Mouse (Mus musculus) layer of hippocampus, postnatal 36 days (tissue): ENCODE results near the gene Stat5b. TPM values are rescaled to one million over a fixed set of nuclear protein-coding genes. Genes with fewer than 3 reads are reported as not detected.

Source experiments
- total RNA-seq, 2 experiments: library from RNA; stranded (reverse); gene quantifications; 2 replicates each; pipeline ENCODE4 v1.2.3; 2021

Gene Stat5b
- total RNA-seq, 2 experiments from 2014 or later = 11.7 to 12.7 TPM

Other genes with a start within 250 kb of the Stat5b start
- gene Nkiras2, start 231.5 kb downstream of the Stat5b start, total RNA-seq = 10 to 100 TPM; 12.5 to 15.1 TPM
- 100 to 1,000 TPM; 249 to 265 TPM for gene Dnajc7, start 230.6 kb downstream of the Stat5b start, total RNA-seq
- gene Zfp385c, start 158.3 kb downstream of the Stat5b start, total RNA-seq = under 1 TPM; 0.15 to 0.66 TPM
- gene Dhx58, start 146.5 kb downstream of the Stat5b start, total RNA-seq = 1 to 10 TPM; 1.5 to 3.4 TPM
- gene Kat2a, start 138.3 kb downstream of the Stat5b start, total RNA-seq = 10 to 100 TPM; 53.0 to 54.4 TPM
- not detected for gene Hspb9, start 136.9 kb downstream of the Stat5b start, total RNA-seq
- gene Rab5c, start 112.5 kb downstream of the Stat5b start, total RNA-seq = 100 to 1,000 TPM; 143 to 149 TPM
- 1 to 10 TPM; 1.7 TPM for gene Kcnh4, start 90.8 kb downstream of the Stat5b start, total RNA-seq
- gene Hcrt, start 87.8 kb downstream of the Stat5b start, total RNA-seq = not detected
- 1 to 10 TPM; 6.2 to 9.9 TPM for gene Ghdc, start 79.8 kb downstream of the Stat5b start, total RNA-seq
- gene Stat5a, start 8.6 kb upstream of the Stat5b start, total RNA-seq = 1 to 10 TPM; 1.1 to 1.5 TPM
- 10 to 100 TPM; 34.2 to 44.7 TPM for gene Stat3, start 88.8 kb upstream of the Stat5b start, total RNA-seq
- 10 to 100 TPM; 12.4 to 14.5 TPM for gene Cavin1, start 120.2 kb upstream of the Stat5b start, total RNA-seq
- gene Atp6v0a1, start 158.7 kb upstream of the Stat5b start, total RNA-seq = 100 to 1,000 TPM; 464 to 482 TPM
- 1 to 10 TPM; 7.2 to 9.1 TPM for gene Naglu, start 219.3 kb upstream of the Stat5b start, total RNA-seq
- 1 to 10 TPM in 1 of 2 experiments, under 1 TPM in 1; 0.67 to 1.7 TPM for gene Hsd17b1, start 227.7 kb upstream of the Stat5b start, total RNA-seq
- 10 to 100 TPM; 27.0 to 28.0 TPM for gene Coasy, start 231.8 kb upstream of the Stat5b start, total RNA-seq
- gene Mlx, start 236.6 kb upstream of the Stat5b start, total RNA-seq = 10 to 100 TPM; 42.1 to 53.7 TPM
- gene Psmc3ip, start 244.7 kb upstream of the Stat5b start, total RNA-seq = 1 to 10 TPM; 3.6 to 3.9 TPM